In genomic region chr17:41125582-41125981, GRCm38 (mm10) we compare ENCODE assay signal across 27 mouse cellular contexts.
DNase-seq lines count a peak whose midpoint lies in the region; ATAC-seq and TF ChIP-seq lines count a peak whose summit lies in the region.
"Had no signal": no experiment of that assay in that cellular context is flagged by ENCODE, and none has a peak within 500 bp of the region (broad histone marks: within the 10 kb centered on the region; RNA-seq: fewer than 3 reads in every experiment).

No protein-coding gene starts in this region.

- H3K4me1 ChIP-seq in stomach, postnatal 0 days (replicated peaks; ENCODE audit: control insufficient read depth, insufficient read depth): no peaks in the 10 kb centered on the region
- H3K4me1 ChIP-seq: forebrain, embryonic 13.5 days; midbrain, embryonic 15.5 days; stomach, embryonic 15.5 days had no signal

- H3K36me3 ChIP-seq in stomach, postnatal 0 days (ENCODE audit: control insufficient read depth, insufficient read depth, low read length): no peaks in the 10 kb centered on the region
- H3K36me3 ChIP-seq: midbrain, embryonic 15.5 days; stomach, embryonic 15.5 days had no signal

- no peak for ATAC-seq in stomach, postnatal 0 days (ENCODE audit: low FRiP score, low TSS enrichment)
- ATAC-seq: forebrain, embryonic 13.5 days; intestine, postnatal 0 days; midbrain, embryonic 15.5 days had no signal

- no peak overlapping the region for H3K27ac ChIP-seq in stomach, postnatal 0 days (replicated peaks)
- H3K27ac ChIP-seq: forebrain, embryonic 13.5 days; layer of hippocampus, adult 2 months; liver, embryonic 14.5 days; macrophage; midbrain, embryonic 15.5 days; stomach, embryonic 15.5 days had no signal

- H3K9me3 ChIP-seq in stomach, postnatal 0 days (ENCODE audit: control insufficient read depth, low read length): no peaks in the 10 kb centered on the region
- H3K9me3 ChIP-seq: forebrain, embryonic 13.5 days; midbrain, embryonic 15.5 days; stomach, embryonic 15.5 days had no signal

- H3K4me2 ChIP-seq in stomach, postnatal 0 days (replicated peaks; ENCODE audit: low read depth): no peak overlapping the region
- H3K4me2 ChIP-seq: forebrain, embryonic 13.5 days; midbrain, embryonic 15.5 days; stomach, embryonic 15.5 days had no signal

- intact Hi-C loops in left cerebral cortex, postnatal 4 days (cut with DNase I): no loop called here

- H3K9ac ChIP-seq in stomach, postnatal 0 days (ENCODE audit: low read length): no peak overlapping the region
- H3K9ac ChIP-seq: forebrain, embryonic 13.5 days; liver, embryonic 14.5 days; midbrain, embryonic 15.5 days; stomach, embryonic 15.5 days had no signal

- H3K4me3 ChIP-seq in stomach, postnatal 0 days (ENCODE audit: low read depth, low read length): no peak overlapping the region
- H3K4me3 ChIP-seq: forebrain, embryonic 13.5 days; layer of hippocampus, adult 2 months; midbrain, embryonic 15.5 days; stomach, embryonic 15.5 days had no signal

- no peak for TF ChIP-seq EP300 in stomach, postnatal 0 days (optimal IDR thresholded peaks at IDR 0.05)

- H3K27me3 ChIP-seq in stomach, postnatal 0 days (ENCODE audit: control insufficient read depth, insufficient read depth, low read length): no peaks in the 10 kb centered on the region
- H3K27me3 ChIP-seq: forebrain, embryonic 13.5 days; midbrain, embryonic 15.5 days; stomach, embryonic 15.5 days had no signal

- no peak for TF ChIP-seq CTCF in stomach, postnatal 0 days (IDR thresholded peaks at IDR 0.05; ENCODE audit: low read depth)

- DNase-seq in left cerebral cortex, postnatal 4 days: peak; percentile 24
- no peak for DNase-seq in left cerebral cortex, adult 9 months (ENCODE audit: low spot score in 2 of 2)
- peak; percentile 4 for DNase-seq in embryo, embryonic 9.5 days (ENCODE audit: extremely low spot score)
- peak; percentile 49 for DNase-seq in mesoderm, embryonic 11.5 days (ENCODE audit: low read depth, low spot score)
- peak; percentile 10 for DNase-seq in yolk sac, embryonic 10.5 days (ENCODE audit: low spot score)
- DNase-seq in adrenal gland, postnatal 10 days: no peak
- DNase-seq in stomach, postnatal 0 days (ENCODE audit: low spot score): no peak
- DNase-seq: adrenal gland, adult 2 months; B cell, adult 2 months; cerebellum, adult 8-10 months; gastrocnemius, postnatal 14 days; heart, postnatal 36 days; kidney, adult 9 months; kidney, postnatal 25 days; layer of hippocampus, postnatal 36 days; liver; lung, adult 2 months; lung, postnatal 10 days; right cerebral cortex, postnatal 25 days; thymus, postnatal 25 days had no signal

- WGBS in stomach, postnatal 0 days: 18% methylated on average over 4 of the region's 4 CpGs

Comparison
In these comparisons a context has a peak if more than half of its experiments do, and no peak if none do; other contexts are left out.
1. DNase-seq: peak in left cerebral cortex, postnatal 4 days (single experiment), embryo, embryonic 9.5 days (single experiment), mesoderm, embryonic 11.5 days (single experiment) and yolk sac, embryonic 10.5 days (single experiment); none in left cerebral cortex, adult 9 months (0 of 2), adrenal gland, postnatal 10 days (single experiment) and stomach, postnatal 0 days (single experiment).